Mouse (Mus musculus) forelimb bud, embryonic 11.5 days (tissue): ENCODE data around the gene Prss50.

Experiments
- DNase-seq: peaks from one replicate; pipeline ENCODE4 v3.0.0-alpha.2; 2012; ENCODE audit warnings: low read depth, low spot score

Gene Prss50

GRCm38 (mm10) chr9:110907201-110907837 lies 49.6 kb downstream of the Prss50 start:
- DNase-seq: no peak

- no peak for DNase-seq
Measured at GRCm38 (mm10) chr9:110907838-110908630, 50.3 kb downstream of the Prss50 start.

DNA sequence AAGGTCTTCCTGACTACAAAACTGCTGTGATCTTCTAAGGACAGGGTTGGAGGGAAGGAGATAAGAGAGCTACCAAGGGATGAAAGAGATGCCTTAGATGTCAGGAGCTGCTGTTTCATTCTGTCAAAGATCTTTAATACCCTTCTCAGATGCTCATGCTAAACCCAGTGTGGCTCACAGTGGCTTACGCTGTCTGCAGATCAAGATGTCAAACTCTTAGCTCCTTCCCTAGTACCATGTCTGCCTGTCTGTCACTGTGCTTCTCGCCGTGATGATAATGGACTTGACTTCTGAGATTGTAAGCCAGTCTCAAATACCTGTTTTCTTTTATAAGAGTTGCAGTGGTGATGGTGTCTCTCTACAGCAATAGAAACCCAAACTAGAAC lies 50.9 kb downstream of the Prss50 start:
- no peak for DNase-seq

DNA sequence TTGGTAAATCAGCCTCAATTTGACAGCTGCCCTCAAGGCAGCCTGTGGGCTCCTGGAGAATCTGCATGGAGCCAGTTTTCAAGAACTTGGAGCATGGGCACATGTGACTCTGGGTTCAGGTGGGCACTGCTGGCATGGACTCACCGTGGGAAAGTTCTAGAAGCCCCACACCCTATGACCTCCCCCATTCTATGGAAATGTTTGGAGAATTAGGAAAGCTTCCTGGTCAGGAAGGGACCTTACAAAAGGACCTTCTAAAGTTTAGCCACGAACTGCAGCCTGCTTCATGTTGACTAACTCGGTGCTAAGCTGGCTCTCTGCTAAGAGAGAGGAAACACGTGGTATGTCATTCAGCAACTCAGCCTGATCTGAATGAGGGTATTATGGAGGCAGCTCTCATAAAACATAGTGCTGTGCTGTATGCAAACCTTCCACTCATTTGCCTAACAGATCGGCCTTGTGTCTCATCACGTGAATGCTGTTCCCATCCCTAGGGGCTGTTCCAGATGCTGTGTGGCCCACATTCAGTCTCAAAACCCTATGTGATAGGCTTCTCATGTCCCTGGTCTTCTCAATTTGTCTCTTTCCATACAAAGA lies 51.7 kb downstream of the Prss50 start:
- no peak for DNase-seq
